Mouse (Mus musculus) lung, embryonic 14.5 days (tissue): ENCODE results near the gene Blmh. TPM values are rescaled to one million over a fixed set of nuclear protein-coding genes. Genes with fewer than 3 reads are reported as not detected.
"Not testable (repeated sequence)": the region's sequence is repeated elsewhere in the genome, so short reads cannot be mapped to it uniquely, and the experiment has no call there.

Experiments
- ATAC-seq: fragments of 200-750 bp; cut with Nextera tagmentation; 2 replicates; pipeline ENCODE4 v1.8.0; 2017; ENCODE audit warnings: mild to moderate bottlenecking, moderate TSS enrichment, moderate library complexity; ENCODE audit not compliant: insufficient read depth
- DNase-seq: peaks from one replicate; pipeline ENCODE4 v3.0.0-alpha.2; 2015
- H3K27ac ChIP-seq: fragments of 300-500 bp; sonication (generic); 2 replicates; pipeline ENCODE4 v1.5.1; 2014; ENCODE audit warnings: low read depth, mild to moderate bottlenecking, moderate library complexity
- H3K27me3 ChIP-seq: fragments of 300-500 bp; sonication (generic); 2 replicates; pipeline ENCODE4 v1.6.1; 2014; ENCODE audit warnings: low read length, control low read depth; ENCODE audit not compliant: insufficient read depth
- H3K36me3 ChIP-seq: fragments of 300-500 bp; sonication (generic); 2 replicates; pipeline ENCODE4 v1.6.1; 2014; ENCODE audit warnings: control low read depth; ENCODE audit not compliant: insufficient read depth
- H3K4me1 ChIP-seq: fragments of 300-500 bp; sonication (generic); 2 replicates; pipeline ENCODE4 v1.6.1; 2014; ENCODE audit warnings: antibody characterized with exemption, control low read depth; ENCODE audit not compliant: insufficient read depth
- H3K4me2 ChIP-seq: fragments of 300-500 bp; sonication (generic); 2 replicates; pipeline ENCODE4 v1.6.1; 2014; ENCODE audit warnings: mild to moderate bottlenecking
- H3K4me3 ChIP-seq: fragments of 300-500 bp; sonication (generic); 2 replicates; pipeline ENCODE4 v1.5.1; 2014; ENCODE audit warnings: low read depth, low read length
- H3K9ac ChIP-seq: fragments of 300-500 bp; sonication (generic); 2 replicates; pipeline ENCODE4 v1.6.1; 2014
- H3K9me3 ChIP-seq: fragments of 300-500 bp; sonication (generic); 2 replicates; pipeline ENCODE4 v1.6.1; 2016; ENCODE audit warnings: low read depth, low read length, control low read depth
- CTCF ChIP-seq: IDR thresholded peaks from 2 replicates; pipeline ENCODE4 v1.5.1; 2016; ENCODE audit warnings: antibody characterized with exemption, low read depth
- WGBS: fragments of 180-500 bp; shearing (Covaris S2); extraction: QIAGEN DNeasy Blood & Tissue Kit; methylation state at CpG from one replicate; pipeline ENCODE4 v1.1.7; 2014; 5-methylcytosine and 5-hydroxymethylcytosine counted together
- polyA plus RNA-seq: library from polyadenylated mRNA; unstranded; fragments of >200 nt; fragmentation: Nextera tagmentation; extraction: Ambion mirVana; gene quantifications from 2 replicates; pipeline ENCODE4 v1.2.1, GENCODE M21; 2014

Blmh gene
- polyA plus RNA-seq, 1 experiment from 2014 or later, result 160 TPM

DNA sequence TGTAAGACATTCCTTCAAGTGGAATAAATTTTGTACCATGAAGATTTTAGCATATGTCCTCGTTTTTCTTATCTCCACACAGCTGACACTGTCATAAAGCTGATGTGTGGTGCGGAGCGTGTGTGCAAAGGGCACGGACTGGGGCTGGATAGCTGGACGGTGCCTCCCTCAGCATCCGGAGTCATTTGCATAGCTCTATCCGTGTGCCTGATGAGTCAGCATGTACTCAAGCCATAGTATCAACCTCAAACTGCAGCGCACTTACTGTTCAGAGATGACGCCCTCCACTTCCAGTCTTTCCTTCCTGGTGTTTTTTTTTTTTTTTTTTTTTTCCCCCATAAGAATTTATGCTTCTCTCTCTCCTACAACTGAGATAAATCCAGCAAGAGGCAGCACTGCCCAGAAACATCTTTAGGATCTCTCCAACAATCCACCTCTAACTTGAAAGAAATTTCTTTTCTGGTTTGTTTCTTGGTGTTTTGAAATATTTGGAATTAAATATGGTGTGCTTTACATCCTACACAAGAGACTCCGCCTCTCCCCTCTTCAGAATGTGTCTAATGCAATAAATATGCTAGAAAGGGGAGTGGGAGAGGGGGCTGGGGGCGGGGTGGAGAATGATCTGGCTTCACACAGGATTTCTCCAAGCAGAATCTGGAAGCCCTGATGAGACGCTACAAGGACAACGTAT lies 7.9 kb upstream of the Blmh start:
- H3K4me1 ChIP-seq, result peaks cover 20% of the 10 kb centered on the region; the same call in 1 of the 2 replicates
- no peak overlapping the region for H3K9ac ChIP-seq
- H3K9me3 ChIP-seq, result no peaks in the 10 kb centered on the region
- H3K27me3 ChIP-seq, result no peaks in the 10 kb centered on the region
- H3K27ac ChIP-seq, result 0 out of 2 replicates have a peak overlapping the region, but pooled peaks have one; percentile 48
- no peak overlapping the region for H3K4me3 ChIP-seq
- ATAC-seq (peak; percentile 62; the same call in 1 of the 2 replicates), DNase-seq (peak; percentile 67)
- H3K36me3 ChIP-seq, result no peaks in the 10 kb centered on the region
- no peak for TF ChIP-seq CTCF
- WGBS, result 22% methylated on average over 13 of the region's 13 CpGs
- peak overlapping the region; percentile 41 for H3K4me2 ChIP-seq

DNA sequence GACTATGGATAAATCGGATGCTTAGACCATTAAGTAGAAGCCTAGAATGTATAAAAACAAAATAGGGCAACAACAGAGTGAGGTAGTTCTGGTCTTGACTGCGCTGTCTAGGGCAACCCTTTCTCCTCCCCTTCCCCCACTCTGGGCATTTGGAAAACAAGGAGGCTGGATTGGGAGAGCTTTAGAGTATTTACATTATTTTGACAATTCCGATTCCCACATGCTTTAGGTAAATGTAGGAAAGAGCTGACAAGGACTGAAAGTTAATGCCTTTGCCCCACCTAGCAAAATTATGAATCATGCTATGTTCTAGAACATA lies 7.4 kb upstream of the Blmh start:
- Histone ChIP-seq H3K27me3 (no peaks in the 10 kb centered on the region), H3K4me1 (peaks cover 16% of the 10 kb centered on the region; the same call in 1 of the 2 replicates), H3K4me3 (no peak overlapping the region), H3K9me3 (no peaks in the 10 kb centered on the region), H3K27ac (no peak overlapping the region), H3K9ac (no peak overlapping the region), H3K36me3 (no peaks in the 10 kb centered on the region), H3K4me2 (peak overlapping the region; percentile 41)
- DNase-seq, result peak; percentile 32
- no peak for ATAC-seq
- no peak for TF ChIP-seq CTCF
- 41% methylated on average over 3 of the region's 3 CpGs for WGBS

DNA sequence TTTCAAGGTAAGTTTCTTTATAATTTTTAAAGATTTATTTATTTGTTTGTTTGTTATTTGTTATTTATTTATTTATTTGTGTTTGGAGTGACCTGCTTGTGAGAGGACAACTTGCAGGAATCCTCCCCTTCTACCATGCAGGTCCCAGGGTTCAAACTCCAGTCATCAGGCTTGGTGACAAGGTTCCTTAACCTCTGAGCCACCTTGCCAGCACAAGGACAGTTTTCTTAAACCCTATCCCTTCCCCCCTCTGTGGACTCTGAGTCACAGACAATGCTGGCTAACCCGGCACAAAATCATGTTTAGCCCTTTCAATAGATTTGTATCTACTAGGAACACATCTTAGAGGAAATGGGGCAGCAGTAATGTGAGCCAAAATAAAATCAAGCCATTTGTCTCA lies 4.0 kb upstream of the Blmh start:
- 71% methylated on average over 1 of the region's 1 CpGs for WGBS
- ATAC-seq, result no peak
- no peak overlapping the region for H3K4me3 ChIP-seq
- H3K9me3 ChIP-seq, result no peaks in the 10 kb centered on the region
- H3K9ac ChIP-seq, result no peak overlapping the region
- no peak for TF ChIP-seq CTCF
- H3K36me3 ChIP-seq, result no peaks in the 10 kb centered on the region
- H3K27me3 ChIP-seq, result no peaks in the 10 kb centered on the region
- no peak for DNase-seq
- H3K4me2 ChIP-seq, result no peak overlapping the region
- peaks cover 14% of the 10 kb centered on the region for H3K4me1 ChIP-seq
- H3K27ac ChIP-seq, result no peak overlapping the region

DNA sequence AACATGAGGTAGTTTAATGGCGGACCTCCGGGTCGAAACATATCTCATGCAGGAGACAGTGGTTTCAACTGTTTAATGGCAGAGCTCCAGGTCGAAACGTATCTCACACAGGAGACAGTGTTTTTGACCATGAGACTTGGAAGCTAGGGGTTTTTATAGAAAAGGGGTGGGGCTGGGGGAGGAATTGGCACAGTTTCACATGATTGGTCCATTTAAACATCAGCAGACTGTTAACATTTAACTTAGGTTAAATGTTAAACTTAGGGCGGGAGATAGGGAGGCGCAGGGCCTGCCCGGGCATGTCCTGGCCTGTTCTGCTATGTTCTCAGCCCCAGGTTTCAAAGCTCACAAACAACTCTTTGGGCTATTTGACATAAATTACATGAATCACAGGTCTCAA lies 4.0 kb downstream of the Blmh start:
- WGBS, result 77% methylated on average over 8 of the region's 8 CpGs
- H3K9ac ChIP-seq, H3K4me1 ChIP-seq, H3K27ac ChIP-seq, H3K9me3 ChIP-seq, H3K4me2 ChIP-seq, H3K4me3 ChIP-seq, H3K36me3 ChIP-seq, ATAC-seq, DNase-seq, H3K27me3 ChIP-seq: not testable (repeated sequence)

DNA sequence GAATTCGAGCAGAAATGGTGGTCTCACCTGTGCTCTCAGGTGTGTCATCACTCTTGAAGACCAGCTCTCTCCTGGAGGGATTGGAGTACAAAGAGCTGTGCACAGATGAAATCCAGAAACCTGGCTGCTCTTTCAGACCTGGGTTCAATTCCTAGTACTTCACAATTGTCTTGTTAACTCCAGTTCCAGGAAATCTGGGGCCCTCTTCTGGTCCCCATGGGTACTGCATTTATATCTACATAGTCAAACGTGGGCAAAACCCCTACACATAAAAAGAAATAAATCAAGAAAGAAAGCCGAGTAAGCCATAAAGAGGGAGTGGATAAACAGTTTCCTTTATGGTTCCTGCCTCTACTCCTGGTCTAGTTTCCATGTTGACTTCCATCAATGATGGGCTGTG lies 8.6 kb downstream of the Blmh start:
- ATAC-seq (no peak), DNase-seq (no peak)
- no peak overlapping the region for H3K4me3 ChIP-seq
- no peaks in the 10 kb centered on the region for H3K9me3 ChIP-seq
- H3K4me2 ChIP-seq, result no peak overlapping the region
- H3K4me1 ChIP-seq, result no peaks in the 10 kb centered on the region
- no peak overlapping the region for H3K9ac ChIP-seq
- no peaks in the 10 kb centered on the region for H3K27me3 ChIP-seq
- H3K27ac ChIP-seq, result no peak overlapping the region
- WGBS, result 62% methylated on average over 3 of the region's 3 CpGs
- peak; percentile 22; the same call in 1 of the 2 replicates for TF ChIP-seq CTCF
- H3K36me3 ChIP-seq, result no peaks in the 10 kb centered on the region

DNA sequence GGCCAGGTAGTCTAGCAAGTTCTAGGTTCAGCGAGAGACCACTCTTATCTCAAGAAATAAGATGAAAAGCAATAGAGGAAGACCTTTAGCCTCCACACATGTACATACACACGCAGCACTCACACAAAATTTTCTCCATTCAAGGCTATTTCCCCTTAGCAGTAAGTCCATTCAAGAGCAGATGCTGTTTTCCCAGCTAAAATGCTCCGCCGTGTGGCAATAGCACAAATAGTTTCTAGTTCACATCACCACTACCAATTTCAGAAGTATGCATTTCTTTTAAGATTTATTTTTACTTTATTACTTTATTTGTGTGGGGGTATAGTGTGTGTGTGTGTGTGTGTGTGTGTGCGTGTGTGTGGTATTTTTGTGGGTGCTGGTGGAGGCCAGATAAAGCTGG lies 12.0 kb downstream of the Blmh start:
- Histone ChIP-seq H3K27me3 (no peaks in the 10 kb centered on the region), H3K36me3 (no peaks in the 10 kb centered on the region), H3K4me1 (no peaks in the 10 kb centered on the region), H3K9me3 (no peaks in the 10 kb centered on the region), H3K4me2 (no peak overlapping the region), H3K4me3 (no peak overlapping the region), H3K27ac (no peak overlapping the region), H3K9ac (no peak overlapping the region)
- DNase-seq (peak; percentile 68), ATAC-seq (no peak)
- 62% methylated on average over 5 of the region's 5 CpGs for WGBS
- peak; percentile 46 for TF ChIP-seq CTCF

DNA sequence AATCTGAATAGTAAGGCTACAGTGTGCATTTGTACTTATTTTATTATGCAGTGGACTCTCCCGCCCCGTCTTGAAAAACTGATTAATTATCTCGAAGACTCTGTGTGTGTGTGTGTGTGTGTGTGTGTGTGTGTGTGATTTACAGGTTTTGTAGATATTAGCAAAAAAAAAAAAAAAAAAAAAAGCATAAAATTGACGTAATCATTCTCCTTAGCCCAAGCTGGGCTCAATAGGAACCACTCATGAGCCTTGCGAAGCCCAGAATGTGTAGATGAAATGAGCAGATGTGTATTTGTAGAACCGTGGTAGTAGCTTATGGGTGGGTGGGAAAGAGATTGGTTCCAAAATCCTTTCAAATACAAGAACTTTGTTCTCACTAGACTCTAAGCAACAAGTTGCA lies 20.2 kb downstream of the Blmh start:
- Histone ChIP-seq H3K4me2 (peak overlapping the region; percentile 80), H3K27ac (peak overlapping the region; percentile 96), H3K4me3 (peak overlapping the region; percentile 86), H3K9ac (peak overlapping the region; percentile 89), H3K4me1 (no peaks in the 10 kb centered on the region), H3K27me3 (no peaks in the 10 kb centered on the region), H3K36me3 (peaks cover 14% of the 10 kb centered on the region), H3K9me3 (no peaks in the 10 kb centered on the region)
- ATAC-seq, result no peak
- TF ChIP-seq CTCF, result no peak
- 62% methylated on average over 6 of the region's 6 CpGs for WGBS
- no peak for DNase-seq
